Mouse (Mus musculus) cerebellum, postnatal 10 days (tissue): ENCODE measurements around the gene Got2.
"Not testable (repeated sequence)": the region's sequence is repeated elsewhere in the genome, so short reads cannot be mapped to it uniquely, and the experiment has no call there.

Experiments used
- DNase-seq, 2 experiments: peaks; one replicate each; pipeline ENCODE4 v3.0.0; 2021; ENCODE audit warnings: mixed read lengths in 2 of 2

Gene Got2

GRCm38 (mm10) chr8:95864851-95865250 lies 23.5 kb downstream of the Got2 start:
- not testable (repeated sequence) for DNase-seq

GRCm38 (mm10) chr8:95863761-95864440 lies 24.4 kb downstream of the Got2 start:
- not testable (repeated sequence) for DNase-seq

DNA sequence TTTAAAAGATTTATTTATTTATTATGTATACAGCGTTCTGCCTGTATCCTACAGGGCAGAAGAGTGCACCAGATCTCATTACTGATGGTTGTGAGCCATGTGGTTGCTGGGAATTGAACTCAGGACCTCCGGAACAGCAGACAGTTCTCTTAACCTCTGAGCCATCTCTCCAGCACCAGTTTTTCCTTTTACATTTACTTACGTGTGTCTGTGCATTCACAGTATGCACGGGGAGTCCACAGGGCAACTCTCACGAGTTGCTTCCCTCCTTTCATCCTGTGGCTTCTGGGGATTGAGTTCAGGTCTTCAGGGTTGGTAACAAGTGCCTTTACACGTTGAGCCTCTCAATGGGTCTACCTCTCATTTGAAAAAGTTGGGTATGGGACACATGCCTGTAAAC lies 34.2 kb downstream of the Got2 start:
- DNase-seq = no peak

- peak; percentile 76 to 81 for DNase-seq
Measured at GRCm38 (mm10) chr8:95853102-95853843, 35.1 kb downstream of the Got2 start, which contains the start of gene Slc38a7. TSS of gene Slc38a7 (minus strand) at chr8:95853539.

GRCm38 (mm10) chr8:95852290-95852689 lies 36.1 kb downstream of the Got2 start:
- DNase-seq = peak; percentile 19 to 31

GRCm38 (mm10) chr8:95850326-95850725 lies 38.0 kb downstream of the Got2 start:
- no peak for DNase-seq

DNA sequence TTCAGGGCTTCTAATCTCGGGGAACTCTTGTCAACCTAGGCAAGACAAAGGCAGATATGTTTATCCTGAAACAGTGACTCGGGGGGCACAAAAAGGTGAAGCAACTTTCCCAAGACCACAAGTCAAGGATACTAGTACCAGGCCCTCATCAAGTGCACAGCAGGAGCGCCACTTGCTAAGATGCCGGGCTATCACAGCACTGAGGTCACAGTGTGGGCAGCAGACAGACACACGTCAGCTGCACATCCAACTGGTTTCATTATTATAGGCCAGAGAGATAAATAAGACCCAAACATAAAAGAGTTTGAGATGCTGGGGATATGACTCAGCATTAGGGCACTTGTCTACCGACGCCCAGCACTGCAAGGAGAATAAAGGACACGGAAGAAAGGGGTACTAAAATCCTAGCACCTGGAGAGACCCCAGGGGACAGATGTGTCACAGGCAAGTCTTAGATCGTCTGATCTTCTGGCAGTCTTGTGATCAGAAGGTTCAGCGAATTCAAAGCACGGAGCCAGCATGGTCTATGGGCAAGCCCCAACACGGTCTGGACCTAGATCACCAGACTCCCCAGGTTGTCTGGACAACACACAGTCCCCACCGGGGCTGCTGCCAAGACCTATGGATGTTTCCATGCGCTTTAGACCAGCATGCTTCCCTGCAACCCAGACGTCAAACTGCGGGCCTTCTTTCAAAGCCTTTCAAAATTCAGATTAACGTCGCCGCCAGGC lies 39.4 kb downstream of the Got2 start:
- no peak for DNase-seq

DNA sequence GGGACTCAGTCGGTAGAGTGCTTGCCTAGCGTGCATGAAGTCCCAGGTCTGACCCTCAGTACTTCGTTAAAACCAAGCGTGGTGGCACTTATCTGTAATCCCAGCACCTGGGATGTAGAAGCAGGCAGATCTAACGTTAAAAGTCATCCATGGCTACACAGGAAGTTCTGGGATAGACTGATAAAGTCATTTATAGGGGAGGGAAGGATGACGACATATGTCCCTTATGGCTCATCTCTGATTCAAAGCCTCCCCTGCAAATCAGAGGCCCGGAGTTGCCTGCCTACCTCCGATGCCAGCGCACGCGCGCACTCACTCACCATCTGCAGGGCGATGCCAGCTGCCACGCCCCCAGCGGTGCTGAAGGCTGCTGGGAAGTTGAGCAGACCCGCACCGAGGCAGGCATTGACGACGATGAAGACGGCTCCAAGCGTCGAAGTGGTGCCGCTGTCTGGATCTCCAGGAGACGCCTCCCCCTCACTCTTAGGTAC lies 40.2 kb downstream of the Got2 start:
- DNase-seq = peak; percentile 39

- no peak for DNase-seq
Measured at GRCm38 (mm10) chr8:95845026-95845425, 43.3 kb downstream of the Got2 start.

- no peak for DNase-seq
Measured at GRCm38 (mm10) chr8:95843968-95844367, 44.4 kb downstream of the Got2 start.

DNA sequence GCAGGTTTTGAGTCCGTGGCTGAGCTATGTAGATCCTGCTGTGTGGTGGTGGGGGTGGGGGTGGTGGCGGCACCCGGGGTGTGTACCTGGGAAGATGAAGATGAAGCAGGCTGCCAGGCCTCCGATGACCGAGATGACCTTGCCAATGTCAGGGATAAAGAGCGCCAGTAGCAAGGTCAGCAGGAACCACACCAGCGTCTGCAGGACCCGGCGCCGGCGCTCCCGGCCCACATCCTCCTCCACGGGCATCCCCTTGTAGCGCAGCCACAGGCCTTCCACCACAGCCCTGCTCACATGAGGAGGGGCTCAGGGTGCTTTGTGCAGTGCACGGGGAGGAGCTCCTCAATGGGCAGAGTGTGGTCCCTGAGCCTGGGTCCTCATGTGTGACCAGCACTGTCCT lies 46.9 kb downstream of the Got2 start:
- no peak for DNase-seq

DNA sequence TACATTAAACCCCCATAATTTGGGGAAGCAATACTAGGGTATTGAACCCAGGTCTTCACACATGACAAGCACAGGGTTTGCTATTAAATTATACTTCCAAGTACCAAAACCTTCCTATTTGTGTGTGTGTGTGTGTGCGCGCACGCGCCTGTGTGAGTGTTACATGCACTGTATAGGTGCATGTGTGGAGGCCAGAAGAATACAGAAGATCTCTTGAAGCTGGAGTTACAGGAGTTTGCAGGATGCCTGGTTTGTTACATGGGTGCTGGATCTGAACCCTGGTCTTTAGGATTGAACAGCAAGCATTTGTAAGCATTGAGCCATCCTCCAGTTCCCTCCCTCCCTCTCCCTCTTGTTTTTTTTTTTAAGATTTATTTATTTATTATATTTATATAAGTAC lies 49.1 kb downstream of the Got2 start:
- no peak for DNase-seq

DNA sequence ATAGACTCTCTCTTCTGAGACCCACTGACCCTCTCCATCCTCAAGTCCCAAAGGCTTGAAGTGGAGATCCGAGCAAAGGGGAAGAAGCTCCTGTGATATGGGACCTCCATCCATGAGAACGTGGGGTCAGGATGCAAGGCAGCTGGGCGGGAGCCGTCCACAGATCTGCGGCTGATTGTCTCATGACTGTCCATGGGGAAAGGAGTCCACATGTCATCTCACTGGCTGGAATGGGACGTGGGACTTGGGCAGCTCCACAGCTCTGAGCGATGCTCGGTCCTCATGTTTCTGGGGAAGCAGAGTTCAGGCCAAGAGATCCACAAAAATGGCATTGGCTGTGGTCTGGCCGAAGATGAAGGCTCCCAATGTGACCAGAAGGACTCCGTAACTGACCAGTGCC lies 51.1 kb downstream of the Got2 start:
- DNase-seq = no peak

GRCm38 (mm10) chr8:95835891-95836290 lies 52.5 kb downstream of the Got2 start:
- DNase-seq = no peak

GRCm38 (mm10) chr8:95833435-95833984 lies 54.8 kb downstream of the Got2 start:
- peak; percentile 13 to 21 for DNase-seq

DNA sequence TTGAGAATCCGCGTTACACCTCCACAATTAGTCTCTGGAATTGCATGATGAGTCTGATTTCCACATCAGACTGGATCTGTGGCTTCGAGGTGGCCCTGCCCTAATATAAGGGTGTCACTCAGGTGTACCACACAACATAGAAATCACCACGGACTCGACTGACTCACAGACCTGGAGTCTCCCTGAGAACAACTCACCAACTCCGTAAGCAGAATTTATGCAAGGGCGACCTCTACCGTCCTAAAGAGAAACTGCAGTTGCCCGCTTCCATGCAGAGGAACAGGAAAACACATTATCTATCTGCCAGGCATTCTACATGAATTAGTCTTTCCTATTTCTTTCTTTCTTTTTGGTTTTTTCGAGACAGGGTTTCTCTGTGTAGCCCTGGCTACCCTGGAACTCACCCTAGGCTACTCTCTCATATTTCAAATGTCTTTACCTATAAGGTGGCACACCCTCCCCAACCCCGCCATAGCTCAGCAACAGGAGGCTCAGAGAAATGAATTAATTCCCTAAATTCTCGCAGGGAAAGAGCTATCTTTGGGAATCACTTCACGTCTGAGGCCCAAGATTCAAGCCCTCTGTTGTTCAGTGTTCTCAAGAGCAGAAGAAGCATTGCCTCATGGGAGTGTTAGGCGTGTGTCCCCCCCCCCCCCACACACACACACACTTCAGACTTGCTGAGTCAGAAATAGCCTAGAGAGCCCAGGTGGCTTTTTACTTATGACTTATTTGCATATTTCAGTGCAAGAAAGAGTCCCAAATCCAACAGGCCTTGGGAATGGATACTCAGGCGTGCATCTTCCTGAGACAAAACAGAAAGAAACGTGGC lies 55.5 kb downstream of the Got2 start:
- DNase-seq = peak; percentile 89 to 92

DNA sequence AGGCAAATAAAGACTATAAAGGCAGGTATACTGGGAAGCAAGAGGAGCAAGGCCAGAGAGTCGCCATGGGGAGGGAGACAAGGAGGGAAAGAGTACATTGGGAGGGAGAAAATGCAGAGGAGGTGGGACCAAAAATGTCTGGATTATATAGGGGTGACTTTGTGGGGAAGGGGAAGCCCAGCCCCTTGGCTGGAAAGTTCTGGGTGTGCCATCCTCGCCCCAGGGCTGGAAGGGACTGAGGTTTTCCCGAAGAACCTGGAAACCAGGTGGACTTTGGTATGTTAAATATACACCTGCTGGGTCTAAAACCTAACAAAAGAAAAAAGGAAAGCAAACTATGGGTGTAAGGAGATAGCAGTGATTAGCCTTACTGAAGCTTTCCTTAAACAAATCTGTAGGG lies 58.2 kb downstream of the Got2 start:
- no peak for DNase-seq

- not testable (repeated sequence) for DNase-seq
Measured at GRCm38 (mm10) chr8:95825162-95825561, 63.2 kb downstream of the Got2 start, which contains the start of gene Sap18b. TSS of gene Sap18b (plus strand) at chr8:95825346.

- no peak for DNase-seq
Measured at GRCm38 (mm10) chr8:95822699-95823098, 65.6 kb downstream of the Got2 start.

DNA sequence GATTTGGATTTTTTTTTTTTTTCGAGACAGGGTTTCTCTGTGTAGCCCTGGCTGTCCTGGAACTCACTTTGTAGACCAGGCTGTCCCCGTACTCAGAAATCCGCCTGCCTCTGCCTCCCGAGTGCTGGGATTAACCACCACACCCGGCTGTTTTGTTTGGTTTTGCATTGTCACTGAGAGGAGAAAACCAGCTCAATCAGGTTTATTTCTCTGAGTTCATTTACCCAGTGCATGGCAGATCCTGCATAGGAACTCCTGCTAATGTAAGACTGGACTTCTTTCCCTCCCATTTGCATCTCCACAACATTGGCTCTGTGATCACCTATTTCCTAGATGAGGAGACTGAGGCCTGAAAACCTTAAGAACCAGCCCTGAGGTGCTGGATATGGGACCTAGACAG lies 66.3 kb downstream of the Got2 start:
- DNase-seq = no peak

- DNase-seq = no peak
Measured at GRCm38 (mm10) chr8:95821266-95821665, 67.1 kb downstream of the Got2 start.

DNA sequence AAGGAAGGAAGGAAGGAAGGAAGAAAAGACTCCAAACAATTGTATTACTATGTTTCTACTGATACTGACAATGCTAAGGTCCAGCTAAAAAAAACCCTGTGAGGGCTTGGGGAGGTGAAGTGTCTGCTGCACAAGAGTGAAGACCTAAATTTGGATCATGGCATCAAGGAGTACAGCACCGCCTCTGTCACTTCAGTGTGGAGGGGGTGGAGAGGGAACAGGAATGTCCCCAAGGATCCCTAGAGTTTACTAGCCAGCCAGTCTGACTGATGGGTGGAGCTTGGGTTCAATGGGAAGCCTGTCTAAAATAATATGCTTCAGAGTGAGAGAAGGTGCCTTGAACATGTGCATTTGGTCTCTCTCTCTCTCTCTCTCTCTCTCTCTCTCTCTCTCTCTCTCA lies 70.1 kb downstream of the Got2 start:
- DNase-seq = no peak
